ENCODE assay signal across 15 mouse cellular contexts in the genomic region with DNA sequence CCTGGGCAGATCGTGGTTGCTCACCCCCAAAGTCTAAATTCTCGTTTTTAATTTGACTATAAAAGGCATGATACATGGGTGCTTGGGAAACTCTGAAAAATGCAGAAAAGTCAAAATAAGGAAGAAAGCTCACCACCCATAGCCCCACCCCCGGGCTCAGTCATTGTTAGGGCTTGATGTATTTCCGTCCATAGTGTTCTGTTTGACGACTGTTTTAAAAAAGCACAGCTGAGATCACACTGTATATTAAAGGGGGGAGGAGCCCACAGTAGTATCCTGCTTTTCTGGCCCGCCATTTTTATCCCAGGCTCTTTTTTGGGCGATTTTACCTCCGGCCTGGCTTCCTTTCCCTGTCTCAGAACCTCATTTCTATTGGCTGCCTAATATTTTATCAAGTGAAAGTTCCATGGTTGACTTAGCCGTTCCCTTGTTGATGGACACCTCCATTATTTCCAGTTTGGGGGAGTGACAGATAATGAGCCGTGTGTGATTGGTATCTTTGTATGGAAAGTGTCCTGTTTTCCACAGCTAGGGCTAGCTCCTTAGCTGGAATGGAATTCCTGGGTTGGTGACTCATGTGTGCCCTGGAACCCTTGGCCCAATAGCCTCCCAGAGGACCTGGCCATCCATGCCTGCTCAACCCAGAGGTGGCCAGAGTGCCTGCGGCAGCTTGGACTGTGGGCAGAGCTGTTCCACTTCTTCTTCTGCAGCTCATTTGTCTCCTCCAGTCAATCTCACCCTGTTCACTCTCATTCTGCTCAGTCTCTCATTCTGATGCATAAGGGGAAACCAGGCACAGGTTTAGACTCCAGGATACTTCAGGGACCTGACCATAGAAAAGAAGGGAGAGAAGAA. TPM values are rescaled to one million over a fixed set of nuclear protein-coding genes. Genes with fewer than 3 reads are reported as not detected.
A peak's percentile ranks its signal among the peaks of the same experiment; 100 is the strongest.
DNase-seq lines count a peak whose midpoint lies in the region; ATAC-seq and TF ChIP-seq lines count a peak whose summit lies in the region.
"Had no signal": no experiment of that assay in that cellular context is flagged by ENCODE, and none has a peak within 500 bp of the region (broad histone marks: within the 10 kb centered on the region; RNA-seq: fewer than 3 reads in every experiment).

No protein-coding gene starts in this region.

- H3K4me1 ChIP-seq in heart, postnatal 0 days (ENCODE audit: control insufficient read depth, insufficient read depth), result no peaks in the 10 kb centered on the region
- H3K4me1 ChIP-seq in bone marrow macrophage, adult 2 months (ENCODE audit: control insufficient read depth, insufficient read depth, low read length), result peaks cover 46% of the 10 kb centered on the region
- H3K4me1 ChIP-seq in hindbrain, embryonic 14.5 days (replicated peaks; ENCODE audit: control insufficient read depth, insufficient read depth, low read length), result no peaks in the 10 kb centered on the region
- H3K4me1 ChIP-seq: neural tube, embryonic 12.5 days had no signal

- H3K4me2 ChIP-seq in heart, postnatal 0 days (ENCODE audit: low read depth, low read length), result no peak overlapping the region
- no peak overlapping the region for H3K4me2 ChIP-seq in hindbrain, embryonic 14.5 days (replicated peaks)
- H3K4me2 ChIP-seq: neural tube, embryonic 12.5 days had no signal

- H3K4me3 ChIP-seq in heart, postnatal 0 days (ENCODE audit: low read depth, low read length), result no peak overlapping the region
- H3K4me3 ChIP-seq in bone marrow macrophage, adult 2 months (ENCODE audit: insufficient read depth, low read length), result no peak overlapping the region
- no peak overlapping the region for H3K4me3 ChIP-seq in hindbrain, embryonic 14.5 days (replicated peaks; ENCODE audit: low read length)
- H3K4me3 ChIP-seq: erythroblast, embryonic 14.5 days; hindbrain, embryonic 10.5 days; megakaryocyte, embryonic 14.5 days; neural tube, embryonic 12.5 days had no signal

- TF ChIP-seq POLR2A in bone marrow macrophage, adult 2 months (IDR thresholded peaks at IDR 0.05; ENCODE audit: borderline replicate concordance, low read depth, low read length), result no peak

- no peak for DNase-seq in heart, postnatal 0 days (ENCODE audit: low spot score)
- DNase-seq in heart, postnatal 25 days (ENCODE audit: low spot score), result no peak
- peak; percentile 77 for DNase-seq in 3134 (ENCODE audit: extremely low read depth, insufficient read length, low spot score)
- peak; percentile 89 for DNase-seq in 3T3-L1 (ENCODE audit: low read depth, low spot score)
- no peak for DNase-seq in ovary, postnatal 14 days (ENCODE audit: low spot score)
- no peak for DNase-seq in hindbrain, embryonic 14.5 days (ENCODE audit: low spot score)
- DNase-seq: cerebellum, adult 18-20 months; kidney, adult 2 months; thymus, postnatal 25 days had no signal

- no peaks in the 10 kb centered on the region for H3K9me3 ChIP-seq in heart, postnatal 0 days (replicated peaks; ENCODE audit: control insufficient read depth, low read length)
- H3K9me3 ChIP-seq in hindbrain, embryonic 14.5 days (ENCODE audit: control insufficient read depth, low read length), result 0 out of 2 replicates have a peak, but pooled peaks cover 3% of the 10 kb centered on the region
- H3K9me3 ChIP-seq: neural tube, embryonic 12.5 days had no signal

- peak; percentile 70; the same call in 1 of the 2 replicates for ATAC-seq in heart, postnatal 0 days (ENCODE audit: insufficient read depth, low read depth)
- no peak for ATAC-seq in hindbrain, embryonic 14.5 days (ENCODE audit: low FRiP score)
- ATAC-seq: forebrain, embryonic 14.5 days had no signal

- no peak overlapping the region for H3K9ac ChIP-seq in heart, postnatal 0 days (replicated peaks; ENCODE audit: low read depth, low read length)
- no peak overlapping the region for H3K9ac ChIP-seq in hindbrain, embryonic 14.5 days
- H3K9ac ChIP-seq: neural tube, embryonic 12.5 days had no signal

- intact Hi-C loops in heart, postnatal 25 days (cut with DNase I), result no loop called here

- TF ChIP-seq EP300 in heart, postnatal 0 days (IDR thresholded peaks at IDR 0.05; ENCODE audit: low read depth), result no peak

- 60% methylated on average over 11 of the region's 11 CpGs for WGBS in heart, postnatal 0 days
- 84% methylated on average over 11 of the region's 11 CpGs for WGBS in hindbrain, embryonic 14.5 days

- peak overlapping the region; percentile 67 for H3K27ac ChIP-seq in heart, postnatal 0 days (ENCODE audit: low read depth)
- 0 out of 2 replicates have a peak overlapping the region, but pooled peaks have one; percentile 17 for H3K27ac ChIP-seq in bone marrow macrophage, adult 2 months (ENCODE audit: insufficient read depth, low read depth, low read length)
- H3K27ac ChIP-seq in hindbrain, embryonic 14.5 days, result no peak overlapping the region
- H3K27ac ChIP-seq: hindbrain, embryonic 10.5 days; neural tube, embryonic 12.5 days had no signal

- no peak for TF ChIP-seq CTCF in heart, postnatal 0 days (IDR thresholded peaks at IDR 0.05; ENCODE audit: low read depth)
- TF ChIP-seq CTCF in bone marrow macrophage, adult 2 months (IDR thresholded peaks at IDR 0.05; ENCODE audit: low read depth, low read length), result no peak

- H3K27me3 ChIP-seq in heart, postnatal 0 days (ENCODE audit: control insufficient read depth, insufficient read depth, low read length), result no peaks in the 10 kb centered on the region
- no peaks in the 10 kb centered on the region for H3K27me3 ChIP-seq in hindbrain, embryonic 14.5 days (ENCODE audit: control insufficient read depth, insufficient read depth, low read length)
- H3K27me3 ChIP-seq: neural tube, embryonic 12.5 days had no signal

- H3K36me3 ChIP-seq in heart, postnatal 0 days (replicated peaks; ENCODE audit: control insufficient read depth, insufficient read depth, low read length), result no peaks in the 10 kb centered on the region
- no peaks in the 10 kb centered on the region for H3K36me3 ChIP-seq in hindbrain, embryonic 14.5 days (replicated peaks; ENCODE audit: control insufficient read depth, insufficient read depth)
- H3K36me3 ChIP-seq: hindbrain, embryonic 10.5 days; neural tube, embryonic 12.5 days had no signal

RNA-seq across cellular contexts. Expression of a gene that starts 22.7 kb away (rescaled TPM):
- 32.2 and 33.7 TPM in 2 replicates for total RNA-seq in heart, postnatal 0 days (2014; rRNA removed; ENCODE audit: low replicate concordance)
- polyA plus RNA-seq in heart, postnatal 0 days (2015; fragmentation: Nextera tagmentation; extraction: Ambion mirVana), result 3.3 and 3.5 TPM in 2 replicates
- total RNA-seq in heart, postnatal 25 days (2021), result 10 to 100 TPM; 24.5 to 33.8 TPM
- polyA plus RNA-seq in bone marrow macrophage, adult 2 months (2012; ENCODE audit: insufficient read depth, insufficient read length, missing spikeins), result 47.3 and 52.2 TPM in 2 replicates
- polyA plus RNA-seq in hindbrain, embryonic 14.5 days (2014; fragmentation: Nextera tagmentation; extraction: Ambion mirVana), result 7.3 and 7.5 TPM in 2 replicates

RNA-seq across cellular contexts. Expression of a gene that starts 53.7 kb away (rescaled TPM):
- total RNA-seq in heart, postnatal 0 days (2014; rRNA removed; ENCODE audit: low replicate concordance), result 104 and 144 TPM in 2 replicates
- 140 and 150 TPM in 2 replicates for polyA plus RNA-seq in heart, postnatal 0 days (2015; fragmentation: Nextera tagmentation; extraction: Ambion mirVana)
- total RNA-seq in heart, postnatal 25 days (2021), result 10 to 100 TPM; 77.5 to 92.2 TPM
- 95.0 and 111 TPM in 2 replicates for polyA plus RNA-seq in bone marrow macrophage, adult 2 months (2012; ENCODE audit: insufficient read depth, insufficient read length, missing spikeins)
- 37.0 and 38.7 TPM in 2 replicates for polyA plus RNA-seq in hindbrain, embryonic 14.5 days (2014; fragmentation: Nextera tagmentation; extraction: Ambion mirVana)

RNA-seq across cellular contexts. Expression of a gene that starts 54.2 kb away (rescaled TPM):
- 763 and 766 TPM in 2 replicates for total RNA-seq in heart, postnatal 0 days (2014; rRNA removed; ENCODE audit: low replicate concordance)
- 480 and 487 TPM in 2 replicates for polyA plus RNA-seq in heart, postnatal 0 days (2015; fragmentation: Nextera tagmentation; extraction: Ambion mirVana)
- 100 to 1,000 TPM; 154 to 183 TPM for total RNA-seq in heart, postnatal 25 days (2021)
- 928 and 957 TPM in 2 replicates for polyA plus RNA-seq in bone marrow macrophage, adult 2 months (2012; ENCODE audit: insufficient read depth, insufficient read length, missing spikeins)
- polyA plus RNA-seq in hindbrain, embryonic 14.5 days (2014; fragmentation: Nextera tagmentation; extraction: Ambion mirVana), result 685 and 734 TPM in 2 replicates

Comparison
In these comparisons a context has a peak if more than half of its experiments do, and no peak if none do; other contexts are left out.
1. DNase-seq: peak in 3134 (single experiment) and 3T3-L1 (single experiment); none in heart, postnatal 0 days (single experiment), heart, postnatal 25 days (single experiment), ovary, postnatal 14 days (single experiment) and hindbrain, embryonic 14.5 days (single experiment).